Mouse (Mus musculus): ENCODE measurements around the gene Zfp92.

DNA sequence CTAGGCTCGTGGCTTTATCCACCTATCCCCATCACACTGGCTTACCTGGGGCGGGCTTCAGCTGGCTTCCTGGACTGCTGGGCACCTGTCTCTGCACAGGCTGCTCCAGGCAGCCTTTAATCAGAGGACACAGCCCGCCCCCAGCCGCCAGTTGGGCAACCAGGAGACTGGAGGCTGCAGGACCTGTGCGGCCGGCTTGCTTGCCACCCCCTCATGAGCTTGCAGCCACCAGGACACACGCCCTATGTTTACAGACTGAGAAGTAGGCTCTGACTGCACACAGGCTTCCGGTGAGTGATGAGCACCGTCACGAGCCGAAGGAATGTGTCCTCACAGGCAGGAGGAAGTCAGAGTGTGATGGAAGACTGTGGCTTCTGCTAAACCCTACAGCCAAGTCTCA lies 24.4 kb downstream of the Zfp92 start, which contains the start of gene Trex2:
- no peak for TF ChIP-seq CTCF (IDR thresholded peaks at IDR 0.05; ENCODE audit: control insufficient read depth, insufficient read depth, low read length)
- TF ChIP-seq POLR2A (IDR thresholded peaks at IDR 0.05; ENCODE audit: borderline replicate concordance, control insufficient read depth, low read depth, low read length) = no peak
